In genomic region chr5:139546771-139547420, GRCm38 (mm10) we compare ENCODE assay signal across 10 mouse cellular contexts. TPM values are rescaled to one million over a fixed set of nuclear protein-coding genes. Genes with fewer than 3 reads are reported as not detected.
DNase-seq lines count a peak whose midpoint lies in the region; ATAC-seq lines count a peak whose summit lies in the region.
"Had no signal": no experiment of that assay in that cellular context is flagged by ENCODE, and none has a peak within 500 bp of the region (broad histone marks: within the 10 kb centered on the region; RNA-seq: fewer than 3 reads in every experiment).

No protein-coding gene starts in this region.

- H3K4me1 ChIP-seq in heart, embryonic 13.5 days: peaks cover 14% of the 10 kb centered on the region
- peaks cover 17% of the 10 kb centered on the region for H3K4me1 ChIP-seq in embryonic facial prominence, embryonic 13.5 days
- peaks cover 10% of the 10 kb centered on the region for H3K4me1 ChIP-seq in limb, embryonic 13.5 days

- peak overlapping the region; percentile 7; the same call in 1 of the 2 replicates for H3K4me2 ChIP-seq in heart, embryonic 13.5 days
- peak overlapping the region; percentile 5; the same call in 1 of the 2 replicates for H3K4me2 ChIP-seq in embryonic facial prominence, embryonic 13.5 days
- peak overlapping the region; percentile 21; the same call in 1 of the 2 replicates for H3K4me2 ChIP-seq in limb, embryonic 13.5 days (replicated peaks)

- no peak overlapping the region for H3K9ac ChIP-seq in heart, embryonic 13.5 days
- H3K9ac ChIP-seq in embryonic facial prominence, embryonic 13.5 days: no peak overlapping the region
- no peak overlapping the region for H3K9ac ChIP-seq in limb, embryonic 13.5 days

- H3K4me3 ChIP-seq in heart, embryonic 13.5 days: peak overlapping the region; percentile 21; the same call in 1 of the 2 replicates
- H3K4me3 ChIP-seq in embryonic facial prominence, embryonic 13.5 days: peak overlapping the region; percentile 20
- H3K4me3 ChIP-seq in limb, embryonic 13.5 days: peak overlapping the region; percentile 20

- under 1% methylated on average over 66 of the region's 68 CpGs for WGBS in heart, embryonic 13.5 days
- WGBS in embryonic facial prominence, embryonic 13.5 days: 2% methylated on average over 64 of the region's 68 CpGs
- WGBS in limb, embryonic 13.5 days: under 1% methylated on average over 67 of the region's 68 CpGs

- no peaks in the 10 kb centered on the region for H3K9me3 ChIP-seq in heart, embryonic 13.5 days
- no peaks in the 10 kb centered on the region for H3K9me3 ChIP-seq in embryonic facial prominence, embryonic 13.5 days
- H3K9me3 ChIP-seq in limb, embryonic 13.5 days: no peaks in the 10 kb centered on the region

- peaks cover 100% of the 10 kb centered on the region for H3K27me3 ChIP-seq in heart, embryonic 13.5 days (replicated peaks)
- peaks cover 98% of the 10 kb centered on the region for H3K27me3 ChIP-seq in embryonic facial prominence, embryonic 13.5 days
- H3K27me3 ChIP-seq in limb, embryonic 13.5 days: peaks cover 98% of the 10 kb centered on the region

- DNase-seq in heart, postnatal 36 days: no peak
- peak; percentile 47 for DNase-seq in R1 (ENCODE audit: low read depth, low spot score)
- no peak for DNase-seq in spleen, postnatal 10 days (ENCODE audit: low spot score in 2 of 2)
- DNase-seq in urinary bladder, postnatal 36 days (ENCODE audit: low spot score in 2 of 2): no peak
- DNase-seq in layer of hippocampus, adult 8-10 months (ENCODE audit: low spot score in 2 of 2): no peak
- DNase-seq: adrenal gland, postnatal 36 days; right cerebral cortex, postnatal 25 days had no signal

- no peaks in the 10 kb centered on the region for H3K36me3 ChIP-seq in heart, embryonic 13.5 days
- H3K36me3 ChIP-seq in embryonic facial prominence, embryonic 13.5 days: no peaks in the 10 kb centered on the region
- no peaks in the 10 kb centered on the region for H3K36me3 ChIP-seq in limb, embryonic 13.5 days

- no peak for ATAC-seq in heart, embryonic 13.5 days (ENCODE audit: extremely low read depth, insufficient number of reproducible peaks, low FRiP score, low TSS enrichment)
- ATAC-seq in embryonic facial prominence, embryonic 13.5 days (ENCODE audit: insufficient number of reproducible peaks, insufficient read depth, low FRiP score, low TSS enrichment, low read depth): no peak
- no peak; the same call in 1 of the 2 replicates for ATAC-seq in limb, embryonic 13.5 days (ENCODE audit: low FRiP score, low read depth)

- intact Hi-C loops in heart, postnatal 36 days (cut with DNase I): no loop called here

- H3K27ac ChIP-seq in heart, embryonic 13.5 days (replicated peaks): no peak overlapping the region
- no peak overlapping the region for H3K27ac ChIP-seq in embryonic facial prominence, embryonic 13.5 days
- no peak overlapping the region for H3K27ac ChIP-seq in limb, embryonic 13.5 days

RNA-seq across cellular contexts. Expression of gene Uncx, which starts 3.6 kb away (rescaled TPM):
- polyA plus RNA-seq in heart, embryonic 13.5 days (2015; fragmentation: Nextera tagmentation; extraction: Ambion mirVana): not detected in 2 replicates
- total RNA-seq in heart, postnatal 36 days (2021): not detected
- 2.3 and 4.4 TPM in 2 replicates for polyA plus RNA-seq in embryonic facial prominence, embryonic 13.5 days (2015; fragmentation: Nextera tagmentation; extraction: Ambion mirVana)
- polyA plus RNA-seq in limb, embryonic 13.5 days (2015; fragmentation: Nextera tagmentation; extraction: Ambion mirVana): 0.09 TPM in 1 of 2 replicates, not detected in the other
- not detected for total RNA-seq in layer of hippocampus, adult 8-10 months (2022)
- total RNA-seq: adrenal gland, postnatal 36 days had no signal
